Mouse (Mus musculus): ENCODE measurements around the gene Atp5j2. TPM values are rescaled to one million over a fixed set of nuclear protein-coding genes. Genes with fewer than 3 reads are reported as not detected.
"Not testable (repeated sequence)": the region's sequence is repeated elsewhere in the genome, so short reads cannot be mapped to it uniquely, and the experiment has no call there.

The Atp5j2 gene
- total RNA-seq (2021): 100 to 1,000 TPM; 262 to 270 TPM

GRCm38 (mm10) chr5:145191962-145192361 lies at the start of gene Atp5j2:
Atp5j2 (minus strand) TSS chr5:145192062.
- DNase-seq: no peak

- no peak for DNase-seq
These were observed 42.8 kb upstream of the Atp5j2 start for GRCm38 (mm10) chr5:145234636-145235035.

- peak in 1 of 2 experiments; percentile 10 for DNase-seq
These were observed 40.1 kb upstream of the Atp5j2 start for GRCm38 (mm10) chr5:145231893-145232411.

GRCm38 (mm10) chr5:145231367-145231871 lies 39.6 kb upstream of the Atp5j2 start, which contains the start of gene Zfp655:
Zfp655 (plus strand) TSS chr5:145231715.
- peak; percentile 98 for DNase-seq

GRCm38 (mm10) chr5:145230641-145231040 lies 38.8 kb upstream of the Atp5j2 start:
- no peak for DNase-seq

- not testable (repeated sequence) for DNase-seq
These were observed 37.4 kb upstream of the Atp5j2 start for GRCm38 (mm10) chr5:145229283-145229682.

GRCm38 (mm10) chr5:145226453-145226852 lies 34.6 kb upstream of the Atp5j2 start:
- DNase-seq: no peak

- DNase-seq: no peak
These were observed 31.5 kb upstream of the Atp5j2 start for GRCm38 (mm10) chr5:145223395-145223794.

GRCm38 (mm10) chr5:145222840-145223239 lies 31.0 kb upstream of the Atp5j2 start:
- DNase-seq: no peak

GRCm38 (mm10) chr5:145219981-145220380 lies 28.1 kb upstream of the Atp5j2 start:
- no peak for DNase-seq

- no peak for DNase-seq
These were observed 26.8 kb upstream of the Atp5j2 start for GRCm38 (mm10) chr5:145218671-145219070.

GRCm38 (mm10) chr5:145218206-145218605 lies 26.3 kb upstream of the Atp5j2 start:
- no peak for DNase-seq

- DNase-seq: no peak
These were observed 25.9 kb upstream of the Atp5j2 start for GRCm38 (mm10) chr5:145217746-145218145.

- no peak for DNase-seq
These were observed 22.8 kb upstream of the Atp5j2 start for GRCm38 (mm10) chr5:145214679-145215078.

GRCm38 (mm10) chr5:145213505-145213904 lies 21.6 kb upstream of the Atp5j2 start:
- DNase-seq: no peak

- DNase-seq: no peak
These were observed 20.4 kb upstream of the Atp5j2 start for GRCm38 (mm10) chr5:145212216-145212615.

GRCm38 (mm10) chr5:145211340-145211739 lies 19.5 kb upstream of the Atp5j2 start:
- DNase-seq: no peak

- not testable (repeated sequence) for DNase-seq
These were observed 16.5 kb upstream of the Atp5j2 start for GRCm38 (mm10) chr5:145208391-145208790.

- DNase-seq: no peak
These were observed 16.1 kb upstream of the Atp5j2 start for GRCm38 (mm10) chr5:145207954-145208353.

GRCm38 (mm10) chr5:145207385-145207784 lies 15.5 kb upstream of the Atp5j2 start:
- no peak for DNase-seq

- no peak for DNase-seq
These were observed 13.2 kb upstream of the Atp5j2 start for GRCm38 (mm10) chr5:145205041-145205440.

- DNase-seq: peak; percentile 97
These were observed 12.3 kb upstream of the Atp5j2 start, which contains the start of gene Zkscan5 for GRCm38 (mm10) chr5:145203936-145204691. Zkscan5 (plus strand) TSS chr5:145204562.

GRCm38 (mm10) chr5:145202446-145202845 lies 10.6 kb upstream of the Atp5j2 start:
- DNase-seq: no peak

Data from layer of hippocampus, postnatal 36 days (tissue).